Mouse (Mus musculus) frontal cortex, postnatal 36 days (tissue): ENCODE measurements around the gene Pcsk6.
A peak's percentile ranks its signal among the peaks of the same experiment; 100 is the strongest.
"Not testable (repeated sequence)": the region's sequence is repeated elsewhere in the genome, so short reads cannot be mapped to it uniquely, and the experiment has no call there.

Experiments used
- DNase-seq, 2 experiments: peaks; one replicate each; pipeline ENCODE4 v3.0.0; 2022; ENCODE audit warnings: low spot score in 2 of 2

Pcsk6 gene

DNA sequence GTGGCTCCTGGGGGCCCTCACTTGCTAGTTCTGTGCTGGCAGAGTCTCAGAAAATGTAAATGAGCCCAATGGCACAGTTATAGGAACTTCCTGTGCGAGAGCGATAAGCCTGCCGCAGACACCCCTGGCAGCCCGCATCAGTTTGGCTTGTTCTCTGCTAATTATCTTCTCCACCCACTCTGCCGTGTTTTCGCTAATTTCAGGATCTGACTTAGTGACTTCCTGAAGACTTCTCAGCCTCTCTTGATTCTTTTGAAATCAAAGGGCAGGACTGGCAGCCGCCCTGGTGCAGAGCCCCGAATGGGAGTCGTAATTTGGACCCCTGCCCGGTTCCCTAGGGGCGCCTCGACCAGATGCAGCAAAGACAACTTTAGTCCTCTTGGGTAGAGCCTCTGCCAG lies 19.8 kb downstream of the Pcsk6 start:
- no peak for DNase-seq

- no peak for DNase-seq
Observed at GRCm38 (mm10) chr7:65884928-65885327, 23.4 kb downstream of the Pcsk6 start.

- DNase-seq, result no peak
Observed at GRCm38 (mm10) chr7:65885819-65886218, 24.3 kb downstream of the Pcsk6 start.

- no peak for DNase-seq
Observed at GRCm38 (mm10) chr7:65891831-65892230, 30.3 kb downstream of the Pcsk6 start.

DNA sequence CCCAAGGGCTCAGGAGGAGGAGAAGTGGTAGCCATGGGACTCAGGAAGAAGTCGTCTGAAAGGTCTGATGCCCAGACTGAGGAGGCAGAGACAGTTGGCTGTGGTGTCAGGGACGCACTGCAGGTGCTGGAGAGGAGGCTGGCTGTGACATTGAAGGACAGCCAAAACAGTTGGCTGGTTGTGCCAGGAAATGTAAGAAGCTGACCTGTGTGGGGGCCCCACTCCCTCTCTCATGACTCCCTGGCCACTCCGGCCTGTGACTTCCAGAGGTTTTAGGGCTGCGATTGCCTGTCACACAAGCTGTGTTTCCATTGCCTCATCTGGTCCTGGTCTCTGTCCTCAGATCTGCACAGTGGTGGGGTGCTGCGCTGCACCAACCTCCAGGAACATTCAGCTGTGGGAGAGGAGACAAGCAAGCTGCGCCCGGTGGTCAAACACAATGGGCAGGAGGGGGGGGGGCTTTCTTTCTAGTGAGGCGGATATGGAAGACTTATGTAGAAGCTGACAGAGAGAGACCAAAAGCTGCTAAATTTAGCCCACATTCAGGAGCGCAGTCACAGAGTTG lies 30.8 kb downstream of the Pcsk6 start:
- DNase-seq, result no peak

GRCm38 (mm10) chr7:65893546-65893945 lies 32.0 kb downstream of the Pcsk6 start:
- peak in 1 of 2 experiments; percentile 51 for DNase-seq

- no peak for DNase-seq
Observed at GRCm38 (mm10) chr7:65895262-65895661, 33.7 kb downstream of the Pcsk6 start.

GRCm38 (mm10) chr7:65901231-65901630 lies 39.7 kb downstream of the Pcsk6 start:
- DNase-seq, result no peak

DNA sequence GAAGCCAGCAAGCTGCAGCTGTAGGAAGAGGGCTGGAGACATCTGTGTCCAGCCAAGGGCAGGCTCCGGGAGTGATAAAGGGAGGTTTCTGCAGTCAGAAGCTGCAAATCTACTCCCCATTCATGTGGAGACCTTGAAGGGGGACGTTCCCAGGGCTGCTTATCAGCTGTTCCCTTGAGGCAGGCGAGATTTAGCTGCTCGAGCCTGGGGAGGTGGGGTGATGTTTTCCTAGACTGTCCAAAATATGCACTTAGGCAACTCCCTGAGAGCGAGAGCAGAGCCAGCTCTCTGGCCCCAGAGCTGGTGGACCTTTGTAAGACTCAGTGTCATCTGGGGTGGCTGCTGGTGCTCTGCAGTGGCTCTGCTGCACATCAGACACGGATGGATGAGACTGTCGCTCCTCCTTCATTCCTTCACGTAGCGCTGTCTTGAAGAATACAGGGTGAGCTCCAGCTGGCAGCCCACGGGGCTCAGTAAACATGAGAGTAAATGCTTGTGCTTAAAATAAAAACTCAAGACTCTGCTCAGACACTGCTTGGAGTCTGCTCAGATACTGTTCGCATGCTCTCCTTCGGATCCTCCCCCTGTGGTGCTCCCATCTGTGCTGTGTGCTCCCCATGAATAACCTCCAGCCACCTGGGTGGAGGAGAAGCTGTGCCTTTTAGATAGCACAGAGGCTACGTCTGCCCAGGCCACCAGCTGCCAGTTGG lies 41.1 kb downstream of the Pcsk6 start:
- peak; percentile 30 to 60 for DNase-seq

DNA sequence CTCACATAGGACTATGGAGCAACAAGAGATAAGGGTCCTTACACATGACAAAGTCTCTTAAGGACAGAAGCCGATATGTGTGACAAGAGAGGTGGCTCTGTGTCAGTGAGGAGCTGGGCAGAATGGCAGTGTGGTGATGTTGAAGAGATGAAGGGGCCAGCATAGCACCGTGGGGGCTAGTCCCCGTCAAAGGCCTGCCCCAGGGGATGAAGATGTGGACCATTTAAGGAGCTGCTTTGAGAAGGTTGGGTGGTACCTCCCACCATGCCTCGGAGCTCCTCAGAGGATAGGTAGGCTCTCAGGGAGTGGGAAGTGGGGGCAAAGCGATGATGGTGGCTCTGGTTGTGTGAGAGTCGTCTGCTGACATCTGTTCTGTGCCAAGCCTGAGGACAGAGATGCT lies 41.9 kb downstream of the Pcsk6 start:
- no peak for DNase-seq

GRCm38 (mm10) chr7:65906528-65907272 lies 45.2 kb downstream of the Pcsk6 start:
- DNase-seq, result no peak

- no peak for DNase-seq
Observed at GRCm38 (mm10) chr7:65909343-65910127, 48.0 kb downstream of the Pcsk6 start.

GRCm38 (mm10) chr7:65913088-65913610 lies 51.6 kb downstream of the Pcsk6 start:
- no peak for DNase-seq

DNA sequence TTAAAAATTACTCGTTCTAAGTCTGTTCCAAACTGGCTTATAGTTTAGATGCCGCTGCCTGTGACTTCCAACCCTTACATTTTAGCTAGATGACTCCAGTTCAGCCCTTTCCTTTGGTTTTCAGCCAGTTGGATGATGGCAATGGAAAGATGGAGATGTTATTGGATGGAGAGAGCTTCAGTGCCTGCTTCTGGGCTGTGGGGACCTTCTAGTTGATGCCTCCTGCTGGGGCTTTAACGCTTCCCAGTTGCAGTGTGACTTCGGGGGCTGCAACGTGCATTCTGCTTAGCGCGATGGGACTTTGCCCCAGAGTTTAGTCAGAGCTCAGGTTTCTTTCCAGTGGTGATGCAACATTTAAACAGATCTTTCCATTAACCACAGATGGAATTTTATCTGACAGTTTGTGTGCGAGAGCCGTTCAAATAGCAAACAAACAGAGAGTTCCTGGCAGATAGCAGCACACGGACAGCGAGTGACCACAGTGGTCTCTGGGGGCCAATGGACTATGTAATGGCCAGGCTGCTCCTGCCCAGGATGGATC lies 53.3 kb downstream of the Pcsk6 start:
- DNase-seq, result no peak

DNA sequence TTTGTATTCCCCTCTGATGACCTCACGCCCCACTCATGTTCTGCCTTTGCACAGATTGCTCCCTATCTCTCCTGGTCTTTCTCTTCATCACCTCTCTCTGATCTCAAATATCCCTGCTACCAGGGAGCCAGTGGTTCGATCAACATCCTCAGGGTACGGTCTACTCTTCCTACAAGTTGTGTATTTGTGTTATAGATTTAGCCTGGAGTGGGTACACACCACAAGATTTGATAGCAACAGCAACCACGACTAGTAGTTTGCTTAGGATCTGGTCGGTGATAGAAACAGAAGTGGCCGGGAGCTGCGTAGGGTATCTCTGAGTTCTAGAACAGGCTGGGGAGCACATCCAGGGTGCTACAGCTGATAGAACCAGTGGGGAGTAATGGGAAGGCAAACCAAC lies 54.3 kb downstream of the Pcsk6 start:
- DNase-seq, result no peak

- no peak for DNase-seq
Observed at GRCm38 (mm10) chr7:65916566-65916965, 55.0 kb downstream of the Pcsk6 start.

DNA sequence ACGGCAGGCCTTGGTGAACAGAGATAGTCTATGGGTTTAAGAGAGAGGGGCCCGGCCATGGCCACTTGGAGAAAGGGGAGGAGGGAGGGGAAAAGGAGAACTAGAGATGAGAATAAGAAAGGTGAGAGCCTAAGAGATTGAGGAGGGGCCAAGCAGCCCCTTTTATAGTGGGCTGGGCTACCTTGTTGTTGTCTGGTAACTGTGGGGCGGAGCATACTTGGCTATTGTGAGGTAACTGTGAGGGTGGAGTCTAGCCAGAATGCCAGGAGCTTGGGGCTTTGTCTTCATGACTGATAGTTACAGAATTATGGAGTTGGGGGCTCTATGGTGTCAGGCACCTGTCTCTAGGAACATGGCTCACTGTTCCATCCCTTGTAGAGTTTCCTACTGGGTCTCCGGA lies 56.9 kb downstream of the Pcsk6 start:
- no peak for DNase-seq

DNA sequence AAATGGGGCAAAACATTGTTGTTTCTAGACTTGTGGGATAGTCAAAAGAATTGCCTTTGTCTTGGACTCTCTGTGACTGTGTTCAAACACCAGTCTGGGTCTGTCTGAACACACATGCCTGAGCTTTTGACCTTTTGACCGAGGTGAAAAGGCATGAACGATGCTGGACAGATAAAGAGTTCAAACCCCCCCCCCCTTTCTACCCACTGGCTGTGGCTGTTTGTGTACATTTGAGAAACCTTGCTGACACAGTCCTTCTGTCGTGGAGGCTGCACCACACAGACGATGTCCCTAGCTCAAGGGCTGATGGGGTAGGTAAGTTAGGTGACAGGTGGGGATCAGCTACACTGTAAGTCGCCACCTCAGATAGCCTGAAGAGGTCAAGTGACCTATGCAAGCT lies 67.9 kb downstream of the Pcsk6 start:
- no peak for DNase-seq

- no peak for DNase-seq
Observed at GRCm38 (mm10) chr7:65930478-65930877, 68.9 kb downstream of the Pcsk6 start.

GRCm38 (mm10) chr7:65934238-65934970 lies 72.9 kb downstream of the Pcsk6 start:
- not testable (repeated sequence) for DNase-seq

DNA sequence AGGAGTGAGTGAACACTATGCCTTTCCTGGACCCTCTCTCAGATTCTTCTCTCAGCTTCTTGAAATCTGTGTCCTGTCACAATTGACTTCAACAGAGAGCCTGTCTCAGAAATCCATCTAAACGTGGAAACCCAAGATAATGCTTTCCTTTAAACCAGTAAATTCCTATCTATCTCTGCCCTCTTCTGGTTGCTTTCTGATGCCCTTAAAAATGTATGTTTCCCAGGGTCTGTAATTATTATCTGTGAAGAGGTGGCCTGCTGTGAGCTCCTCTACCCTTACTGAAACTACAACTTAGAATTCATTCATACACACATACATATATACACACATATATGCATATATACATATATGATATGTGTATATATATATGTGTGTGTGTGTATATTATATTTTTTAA lies 73.7 kb downstream of the Pcsk6 start:
- no peak for DNase-seq
